Mouse (Mus musculus): Measurements from ENCODE around the gene Best3. TPM values are rescaled to one million over a fixed set of nuclear protein-coding genes. Genes with fewer than 3 reads are reported as not detected.

The Best3 gene
- polyA plus RNA-seq (2014; fragmentation: Illumina TruSeq; extraction: RNeasy Lipid Tissue Mini Kit (QIAGEN cat#74804); ENCODE audit: low replicate concordance) = not detected

GRCm38 (mm10) chr10:116986264-116987082 lies at the start of gene Best3:
TSS of gene Best3 (plus strand) at chr10:116986314.

GRCm38 (mm10) chr10:116950009-116950769 lies 35.9 kb upstream of the Best3 start, which contains the start of gene Rab3ip:
TSS of gene Rab3ip (minus strand) at chr10:116950769.

GRCm38 (mm10) chr10:116972509-116972908 lies 13.6 kb upstream of the Best3 start, which contains the start of gene Gm10271:
TSS of gene Gm10271 (minus strand) at chr10:116972609.

GRCm38 (mm10) chr10:117045175-117046056 lies 59.3 kb downstream of the Best3 start, which contains the start of gene Lrrc10:
TSS of gene Lrrc10 (plus strand) at chr10:117045341.

GRCm38 (mm10) chr10:117063254-117064021 lies 77.3 kb downstream of the Best3 start, which contains the start of gene Cct2:
TSS of gene Cct2 (minus strand) at chr10:117063814.

Other genes starting within 250 kb of the Best3 start
- gene Myrfl, start 89.4 kb upstream of the Best3 start, polyA plus RNA-seq (2014; fragmentation: Illumina TruSeq; extraction: RNeasy Lipid Tissue Mini Kit (QIAGEN cat#74804); ENCODE audit: low replicate concordance) = 26.7 TPM
- gene Rab3ip, start 35.5 kb upstream of the Best3 start, polyA plus RNA-seq (2014; fragmentation: Illumina TruSeq; extraction: RNeasy Lipid Tissue Mini Kit (QIAGEN cat#74804); ENCODE audit: low replicate concordance) = 13.6 TPM
- not detected for gene Gm10271, start 13.7 kb upstream of the Best3 start, polyA plus RNA-seq (2014; fragmentation: Illumina TruSeq; extraction: RNeasy Lipid Tissue Mini Kit (QIAGEN cat#74804); ENCODE audit: low replicate concordance)
- gene Lrrc10, start 59.0 kb downstream of the Best3 start, polyA plus RNA-seq (2014; fragmentation: Illumina TruSeq; extraction: RNeasy Lipid Tissue Mini Kit (QIAGEN cat#74804); ENCODE audit: low replicate concordance) = not detected
- gene Cct2, start 77.5 kb downstream of the Best3 start, polyA plus RNA-seq (2014; fragmentation: Illumina TruSeq; extraction: RNeasy Lipid Tissue Mini Kit (QIAGEN cat#74804); ENCODE audit: low replicate concordance) = 130 TPM
- gene Frs2, start 162.2 kb downstream of the Best3 start, polyA plus RNA-seq (2014; fragmentation: Illumina TruSeq; extraction: RNeasy Lipid Tissue Mini Kit (QIAGEN cat#74804); ENCODE audit: low replicate concordance) = 32.6 TPM
- 50.8 TPM for gene Yeats4, start 238.2 kb downstream of the Best3 start, polyA plus RNA-seq (2014; fragmentation: Illumina TruSeq; extraction: RNeasy Lipid Tissue Mini Kit (QIAGEN cat#74804); ENCODE audit: low replicate concordance)